Mouse (Mus musculus) forebrain, embryonic 16.5 days (tissue): ENCODE results near the gene Msx1. TPM values are rescaled to one million over a fixed set of nuclear protein-coding genes. Genes with fewer than 3 reads are reported as not detected.

Experiments
- ATAC-seq: fragments of 200-750 bp; cut with Nextera tagmentation; 2 replicates; pipeline ENCODE4 v1.8.0; 2017; ENCODE audit warnings: mild to moderate bottlenecking, moderate library complexity
- H3K27ac ChIP-seq: fragments of 300-500 bp; sonication (generic); 2 replicates; pipeline ENCODE4 v1.5.1; 2014; ENCODE audit warnings: low read length, control low read depth
- H3K27me3 ChIP-seq: fragments of 300-500 bp; sonication (generic); replicated peaks from 2 replicates; pipeline ENCODE4 v1.6.1; 2014; ENCODE audit warnings: low read length; ENCODE audit not compliant: control insufficient read depth, insufficient read depth
- H3K36me3 ChIP-seq: fragments of 300-500 bp; sonication (generic); 2 replicates; pipeline ENCODE4 v1.6.1; 2014; ENCODE audit not compliant: control insufficient read depth, insufficient read depth
- H3K4me1 ChIP-seq: fragments of 300-500 bp; sonication (generic); replicated peaks from 2 replicates; pipeline ENCODE4 v1.6.1; 2014; ENCODE audit warnings: low read length; ENCODE audit not compliant: control insufficient read depth, insufficient read depth
- H3K4me2 ChIP-seq: fragments of 300-500 bp; sonication (generic); 2 replicates; pipeline ENCODE4 v1.6.1; 2014; ENCODE audit warnings: mild to moderate bottlenecking, low read length, control low read depth
- H3K4me3 ChIP-seq: fragments of 300-500 bp; sonication (generic); replicated peaks from 2 replicates; pipeline ENCODE4 v1.5.1; 2014; ENCODE audit warnings: mild to moderate bottlenecking, low read length, control low read depth
- H3K9ac ChIP-seq: fragments of 300-500 bp; sonication (generic); replicated peaks from 2 replicates; pipeline ENCODE4 v1.6.1; 2014; ENCODE audit warnings: low read depth, low read length, control low read depth
- H3K9me3 ChIP-seq: fragments of 300-500 bp; sonication (generic); 2 replicates; pipeline ENCODE4 v1.6.1; 2016; ENCODE audit warnings: low read length; ENCODE audit not compliant: control insufficient read depth
- WGBS: fragments of 180-500 bp; shearing (Covaris S2); extraction: QIAGEN DNeasy Blood & Tissue Kit; methylation state at CpG from one replicate; pipeline ENCODE4 v1.1.7; 2014; 5-methylcytosine and 5-hydroxymethylcytosine counted together
- polyA plus RNA-seq: library from polyadenylated mRNA; unstranded; fragments of >200 nt; fragmentation: Nextera tagmentation; extraction: Ambion mirVana; gene quantifications from 2 replicates; pipeline ENCODE4 v1.2.1, GENCODE M21; 2015

The Msx1 gene
- polyA plus RNA-seq, 1 experiment from 2014 or later = 11.4 TPM

DNA sequence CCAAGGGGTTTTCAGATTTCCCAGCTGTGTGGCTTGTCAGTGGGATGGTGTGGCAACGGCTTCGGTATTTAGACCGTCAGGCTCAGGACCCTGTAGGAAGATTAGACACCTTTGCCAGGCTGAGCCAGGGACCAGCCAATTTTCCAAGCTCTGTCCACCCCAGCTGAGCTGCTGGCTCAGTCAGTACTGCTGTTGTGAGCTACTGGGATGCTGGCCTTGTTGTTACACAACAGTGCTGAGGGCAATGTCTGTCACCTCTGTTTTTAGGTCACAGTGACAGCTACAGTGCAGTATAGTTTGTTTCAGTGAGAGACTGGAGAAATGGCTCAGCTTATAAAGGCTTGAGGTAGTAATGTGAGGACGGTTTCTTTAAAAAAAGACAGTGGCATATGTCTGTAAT is 50.4 kb downstream of the Msx1 start:
- H3K4me3 ChIP-seq = no peak overlapping the region
- peaks cover 5% of the 10 kb centered on the region for H3K4me1 ChIP-seq
- 80% methylated on average over 4 of the region's 4 CpGs for WGBS
- 0 out of 2 replicates have a peak, but pooled peaks cover 2% of the 10 kb centered on the region for H3K9me3 ChIP-seq
- no peak for ATAC-seq
- H3K27ac ChIP-seq = no peak overlapping the region
- H3K9ac ChIP-seq = no peak overlapping the region
- no peaks in the 10 kb centered on the region for H3K36me3 ChIP-seq
- H3K27me3 ChIP-seq = peaks cover 52% of the 10 kb centered on the region
- no peak overlapping the region for H3K4me2 ChIP-seq

DNA sequence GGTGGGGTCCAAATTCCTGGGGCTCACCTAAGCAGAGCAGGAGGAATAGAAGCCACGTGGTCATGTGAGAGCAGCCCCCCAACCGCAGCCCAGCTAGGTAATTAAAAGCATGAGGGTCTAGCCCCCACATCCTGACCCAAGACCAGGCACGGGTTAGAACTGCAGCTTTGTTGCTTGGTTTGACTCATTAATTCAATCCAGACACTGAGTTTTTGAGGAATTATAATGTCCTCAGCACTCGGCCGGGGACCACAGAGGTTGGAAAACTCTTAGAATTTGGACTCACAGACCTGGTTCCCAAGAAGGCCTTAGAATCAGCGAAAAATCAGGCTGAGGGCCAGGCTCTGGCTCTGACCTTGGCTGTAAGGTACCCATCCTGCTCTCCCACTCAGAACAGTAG is 53.5 kb downstream of the Msx1 start:
- H3K36me3 ChIP-seq = no peaks in the 10 kb centered on the region
- 86% methylated on average over 6 of the region's 6 CpGs for WGBS
- no peak for ATAC-seq
- no peak overlapping the region for H3K27ac ChIP-seq
- H3K4me1 ChIP-seq = peaks cover 13% of the 10 kb centered on the region
- no peak overlapping the region for H3K4me3 ChIP-seq
- no peak overlapping the region for H3K4me2 ChIP-seq
- H3K9ac ChIP-seq = no peak overlapping the region
- H3K9me3 ChIP-seq = 0 out of 2 replicates have a peak, but pooled peaks cover 2% of the 10 kb centered on the region
- H3K27me3 ChIP-seq = peaks cover 59% of the 10 kb centered on the region

Other genes with a start within 250 kb of the Msx1 start
- gene Stk32b, start 107.4 kb downstream of the Msx1 start, polyA plus RNA-seq = 19.2 and 23.6 TPM in 2 replicates
- gene Cytl1, start 89.1 kb downstream of the Msx1 start, polyA plus RNA-seq = 1.4 TPM in 1 of 2 replicates, not detected in the other
- 38.6 and 39.1 TPM in 2 replicates for gene Stx18, start 214.2 kb upstream of the Msx1 start, polyA plus RNA-seq